Mouse (Mus musculus): Measurements from ENCODE around the gene Prss27. TPM values are rescaled to one million over a fixed set of nuclear protein-coding genes. Genes with fewer than 3 reads are reported as not detected.

Prss27 gene
- polyA plus RNA-seq, 1 experiment from 2014 or later: 0.16 TPM

DNA sequence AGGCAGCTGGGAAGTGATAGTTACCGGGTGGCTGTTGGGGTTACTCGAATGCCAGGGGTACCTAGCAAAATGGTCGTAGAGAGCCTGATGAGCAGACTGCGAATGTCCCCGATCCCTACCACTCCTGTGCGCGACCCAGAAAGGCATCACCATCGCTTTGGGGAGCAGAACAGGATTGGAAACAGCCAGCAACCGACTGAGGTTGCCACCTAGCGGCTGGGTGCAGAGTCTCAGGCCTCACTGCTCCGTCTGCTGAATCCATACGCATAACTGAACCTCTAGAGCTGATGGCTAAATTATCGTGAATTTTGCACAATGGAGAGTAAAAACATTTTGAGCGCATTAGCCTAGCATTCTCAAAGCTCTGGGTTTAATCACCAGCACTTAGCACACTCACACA is 22.2 kb upstream of the Prss27 start:
- Histone ChIP-seq H3K4me3 (ENCODE audit: low read depth, low read length) (no peak overlapping the region), H3K36me3 (ENCODE audit: control insufficient read depth, insufficient read depth, low read length) (no peaks in the 10 kb centered on the region), H3K4me2 (ENCODE audit: low read depth, low read length) (no peak overlapping the region), H3K27me3 (ENCODE audit: control insufficient read depth, insufficient read depth, low read length) (no peaks in the 10 kb centered on the region), H3K9me3 (ENCODE audit: control insufficient read depth, low read length) (no peaks in the 10 kb centered on the region), H3K9ac (replicated peaks; ENCODE audit: low read depth, low read length) (no peak overlapping the region), H3K27ac (ENCODE audit: low read depth, low read length) (no peak overlapping the region), H3K4me1 (ENCODE audit: control insufficient read depth, insufficient read depth, low read length) (no peaks in the 10 kb centered on the region)
- 26% methylated on average over 14 of the region's 14 CpGs for WGBS
- ATAC-seq (ENCODE audit: low read depth): no peak

DNA sequence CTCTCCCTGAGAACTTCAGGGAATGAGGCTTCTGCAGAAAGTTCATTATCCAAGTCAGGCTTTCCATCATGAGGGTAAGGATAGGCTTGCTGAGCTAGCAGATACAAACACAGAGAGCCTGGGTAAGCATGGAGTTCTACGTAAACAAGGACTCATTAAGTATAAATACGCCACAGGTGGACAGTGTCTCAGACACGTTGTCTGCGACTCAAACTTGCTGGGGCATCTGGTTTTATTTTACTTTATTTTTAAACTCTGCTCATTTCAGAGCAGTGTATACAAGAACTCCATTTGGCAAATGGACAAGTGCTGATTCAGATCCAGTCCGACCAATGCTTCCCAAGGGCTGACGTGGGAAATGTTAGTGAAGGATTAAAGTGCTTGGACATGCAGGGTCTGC is 17.2 kb upstream of the Prss27 start:
- no peak overlapping the region for H3K27ac ChIP-seq (ENCODE audit: low read depth, low read length)
- H3K9me3 ChIP-seq (ENCODE audit: control insufficient read depth, low read length): no peaks in the 10 kb centered on the region
- H3K4me2 ChIP-seq (ENCODE audit: low read depth, low read length): no peak overlapping the region
- H3K4me1 ChIP-seq (ENCODE audit: control insufficient read depth, insufficient read depth, low read length): no peaks in the 10 kb centered on the region
- no peaks in the 10 kb centered on the region for H3K27me3 ChIP-seq (ENCODE audit: control insufficient read depth, insufficient read depth, low read length)
- no peaks in the 10 kb centered on the region for H3K36me3 ChIP-seq (ENCODE audit: control insufficient read depth, insufficient read depth, low read length)
- WGBS: 87% methylated on average over 6 of the region's 6 CpGs
- no peak overlapping the region for H3K9ac ChIP-seq (replicated peaks; ENCODE audit: low read depth, low read length)
- H3K4me3 ChIP-seq (ENCODE audit: low read depth, low read length): no peak overlapping the region
- ATAC-seq (ENCODE audit: low read depth): no peak

GRCm38 (mm10) chr17:24021375-24022199 is 16.4 kb upstream of the Prss27 start:
- Histone ChIP-seq H3K27ac (ENCODE audit: low read depth, low read length) (no peak overlapping the region), H3K4me2 (ENCODE audit: low read depth, low read length) (no peak overlapping the region), H3K4me1 (ENCODE audit: control insufficient read depth, insufficient read depth, low read length) (no peaks in the 10 kb centered on the region), H3K36me3 (ENCODE audit: control insufficient read depth, insufficient read depth, low read length) (no peaks in the 10 kb centered on the region), H3K9me3 (ENCODE audit: control insufficient read depth, low read length) (no peaks in the 10 kb centered on the region), H3K27me3 (ENCODE audit: control insufficient read depth, insufficient read depth, low read length) (no peaks in the 10 kb centered on the region), H3K9ac (replicated peaks; ENCODE audit: low read depth, low read length) (no peak overlapping the region), H3K4me3 (ENCODE audit: low read depth, low read length) (no peak overlapping the region)
- WGBS: 82% methylated on average over 5 of the region's 5 CpGs
- ATAC-seq (ENCODE audit: low read depth): no peak

GRCm38 (mm10) chr17:24029477-24029876 is 8.5 kb upstream of the Prss27 start:
- Histone ChIP-seq H3K9ac (replicated peaks; ENCODE audit: low read depth, low read length) (no peak overlapping the region), H3K36me3 (ENCODE audit: control insufficient read depth, insufficient read depth, low read length) (no peaks in the 10 kb centered on the region), H3K27ac (ENCODE audit: low read depth, low read length) (no peak overlapping the region), H3K4me2 (ENCODE audit: low read depth, low read length) (no peak overlapping the region), H3K4me1 (ENCODE audit: control insufficient read depth, insufficient read depth, low read length) (no peaks in the 10 kb centered on the region), H3K27me3 (ENCODE audit: control insufficient read depth, insufficient read depth, low read length) (no peaks in the 10 kb centered on the region), H3K4me3 (ENCODE audit: low read depth, low read length) (no peak overlapping the region), H3K9me3 (ENCODE audit: control insufficient read depth, low read length) (no peaks in the 10 kb centered on the region)
- 88% methylated on average over 7 of the region's 7 CpGs for WGBS
- no peak for ATAC-seq (ENCODE audit: low read depth)

GRCm38 (mm10) chr17:24030551-24030950 is 7.4 kb upstream of the Prss27 start:
- Histone ChIP-seq H3K9me3 (ENCODE audit: control insufficient read depth, low read length) (no peaks in the 10 kb centered on the region), H3K36me3 (ENCODE audit: control insufficient read depth, insufficient read depth, low read length) (no peaks in the 10 kb centered on the region), H3K27ac (ENCODE audit: low read depth, low read length) (no peak overlapping the region), H3K4me1 (ENCODE audit: control insufficient read depth, insufficient read depth, low read length) (no peaks in the 10 kb centered on the region), H3K4me2 (ENCODE audit: low read depth, low read length) (no peak overlapping the region), H3K9ac (replicated peaks; ENCODE audit: low read depth, low read length) (no peak overlapping the region), H3K27me3 (ENCODE audit: control insufficient read depth, insufficient read depth, low read length) (no peaks in the 10 kb centered on the region), H3K4me3 (ENCODE audit: low read depth, low read length) (no peak overlapping the region)
- no peak for ATAC-seq (ENCODE audit: low read depth)
- WGBS: 76% methylated on average over 9 of the region's 22 CpGs

- H3K4me2 ChIP-seq (ENCODE audit: low read depth, low read length): no peak overlapping the region
- no peak overlapping the region for H3K9ac ChIP-seq (replicated peaks; ENCODE audit: low read depth, low read length)
- H3K27me3 ChIP-seq (ENCODE audit: control insufficient read depth, insufficient read depth, low read length): no peaks in the 10 kb centered on the region
- H3K4me3 ChIP-seq (ENCODE audit: low read depth, low read length): no peak overlapping the region
- H3K4me1 ChIP-seq (ENCODE audit: control insufficient read depth, insufficient read depth, low read length): no peaks in the 10 kb centered on the region
- no peaks in the 10 kb centered on the region for H3K9me3 ChIP-seq (ENCODE audit: control insufficient read depth, low read length)
- H3K27ac ChIP-seq (ENCODE audit: low read depth, low read length): no peak overlapping the region
- no peaks in the 10 kb centered on the region for H3K36me3 ChIP-seq (ENCODE audit: control insufficient read depth, insufficient read depth, low read length)
- 87% methylated on average over 7 of the region's 7 CpGs for WGBS
- no peak for ATAC-seq (ENCODE audit: low read depth)
Measured at GRCm38 (mm10) chr17:24035087-24035486, 2.9 kb upstream of the Prss27 start.

DNA sequence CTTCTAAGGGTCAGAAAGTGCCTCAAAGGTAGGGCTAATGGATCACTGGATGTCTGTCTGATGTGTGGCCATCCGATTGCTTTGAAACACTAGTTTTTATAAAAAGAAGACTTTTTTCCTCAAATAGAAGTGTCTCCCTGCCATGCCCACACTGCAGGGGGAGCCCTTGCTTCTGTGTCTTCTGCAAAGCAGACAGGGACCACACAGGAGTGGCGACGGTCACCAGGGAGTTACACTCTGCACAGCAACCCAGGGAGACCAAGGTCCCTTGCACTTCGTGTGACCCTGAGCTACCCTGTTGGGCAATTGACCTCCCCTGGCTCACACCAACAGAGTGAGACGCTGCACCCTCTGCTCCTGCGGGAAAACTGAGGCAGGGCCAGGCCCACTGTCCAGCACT is 990 bp upstream of the Prss27 start:
- Histone ChIP-seq H3K4me2 (ENCODE audit: low read depth, low read length) (no peak overlapping the region), H3K36me3 (ENCODE audit: control insufficient read depth, insufficient read depth, low read length) (no peaks in the 10 kb centered on the region), H3K27me3 (ENCODE audit: control insufficient read depth, insufficient read depth, low read length) (no peaks in the 10 kb centered on the region), H3K9me3 (ENCODE audit: control insufficient read depth, low read length) (no peaks in the 10 kb centered on the region), H3K9ac (replicated peaks; ENCODE audit: low read depth, low read length) (no peak overlapping the region), H3K4me3 (ENCODE audit: low read depth, low read length) (no peak overlapping the region), H3K27ac (ENCODE audit: low read depth, low read length) (no peak overlapping the region), H3K4me1 (ENCODE audit: control insufficient read depth, insufficient read depth, low read length) (no peaks in the 10 kb centered on the region)
- WGBS: 67% methylated on average over 6 of the region's 6 CpGs
- ATAC-seq (ENCODE audit: low read depth): no peak

DNA sequence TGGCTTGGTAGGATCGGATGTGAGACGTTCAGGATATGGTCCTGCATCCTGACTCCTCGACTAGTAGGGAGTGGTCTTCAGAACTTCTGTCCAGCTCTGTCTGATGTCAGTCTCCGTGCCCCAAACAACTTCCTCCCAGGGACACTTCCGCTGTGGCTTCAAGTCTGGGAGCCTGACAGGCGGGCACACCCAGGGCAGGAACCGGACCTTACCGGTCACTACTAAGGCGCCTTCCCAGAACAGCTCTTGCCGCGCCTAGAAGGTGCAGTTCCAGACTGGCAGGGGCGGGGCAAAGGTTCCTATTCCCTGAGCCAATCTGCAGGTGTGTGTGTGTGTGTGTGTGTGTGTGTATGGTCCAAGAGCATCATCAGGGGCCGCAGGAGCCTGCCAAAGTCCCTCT is 584 bp upstream of the Prss27 start:
- no peaks in the 10 kb centered on the region for H3K4me1 ChIP-seq (ENCODE audit: control insufficient read depth, insufficient read depth, low read length)
- H3K4me2 ChIP-seq (ENCODE audit: low read depth, low read length): no peak overlapping the region
- no peak overlapping the region for H3K27ac ChIP-seq (ENCODE audit: low read depth, low read length)
- 84% methylated on average over 13 of the region's 13 CpGs for WGBS
- H3K27me3 ChIP-seq (ENCODE audit: control insufficient read depth, insufficient read depth, low read length): no peaks in the 10 kb centered on the region
- H3K9ac ChIP-seq (replicated peaks; ENCODE audit: low read depth, low read length): no peak overlapping the region
- ATAC-seq (ENCODE audit: low read depth): no peak
- no peaks in the 10 kb centered on the region for H3K36me3 ChIP-seq (ENCODE audit: control insufficient read depth, insufficient read depth, low read length)
- H3K9me3 ChIP-seq (ENCODE audit: control insufficient read depth, low read length): no peaks in the 10 kb centered on the region
- H3K4me3 ChIP-seq (ENCODE audit: low read depth, low read length): no peak overlapping the region

GRCm38 (mm10) chr17:24044482-24044881 is 6.5 kb downstream of the Prss27 start:
- Histone ChIP-seq H3K4me1 (ENCODE audit: control insufficient read depth, insufficient read depth, low read length) (no peaks in the 10 kb centered on the region), H3K9ac (replicated peaks; ENCODE audit: low read depth, low read length) (no peak overlapping the region), H3K4me2 (ENCODE audit: low read depth, low read length) (no peak overlapping the region), H3K36me3 (ENCODE audit: control insufficient read depth, insufficient read depth, low read length) (peaks cover 16% of the 10 kb centered on the region), H3K9me3 (ENCODE audit: control insufficient read depth, low read length) (no peaks in the 10 kb centered on the region), H3K27ac (ENCODE audit: low read depth, low read length) (no peak overlapping the region), H3K27me3 (ENCODE audit: control insufficient read depth, insufficient read depth, low read length) (no peaks in the 10 kb centered on the region), H3K4me3 (ENCODE audit: low read depth, low read length) (no peak overlapping the region)
- 76% methylated on average over 5 of the region's 5 CpGs for WGBS
- no peak for ATAC-seq (ENCODE audit: low read depth)

Measured in neural tube, embryonic 14.5 days (tissue).